Mouse (Mus musculus) lung, embryonic 14.5 days (tissue): ENCODE results near the gene 6430531B16Rik. TPM values are rescaled to one million over a fixed set of nuclear protein-coding genes. Genes with fewer than 3 reads are reported as not detected.

Source experiments
- ATAC-seq: fragments of 200-750 bp; cut with Nextera tagmentation; 2 replicates; pipeline ENCODE4 v1.8.0; 2017; ENCODE audit warnings: mild to moderate bottlenecking, moderate TSS enrichment, moderate library complexity; ENCODE audit not compliant: insufficient read depth
- DNase-seq: peaks from one replicate; pipeline ENCODE4 v3.0.0-alpha.2; 2015
- H3K27ac ChIP-seq: fragments of 300-500 bp; sonication (generic); 2 replicates; pipeline ENCODE4 v1.5.1; 2014; ENCODE audit warnings: low read depth, mild to moderate bottlenecking, moderate library complexity
- H3K27me3 ChIP-seq: fragments of 300-500 bp; sonication (generic); 2 replicates; pipeline ENCODE4 v1.6.1; 2014; ENCODE audit warnings: low read length, control low read depth; ENCODE audit not compliant: insufficient read depth
- H3K36me3 ChIP-seq: fragments of 300-500 bp; sonication (generic); 2 replicates; pipeline ENCODE4 v1.6.1; 2014; ENCODE audit warnings: control low read depth; ENCODE audit not compliant: insufficient read depth
- H3K4me1 ChIP-seq: fragments of 300-500 bp; sonication (generic); 2 replicates; pipeline ENCODE4 v1.6.1; 2014; ENCODE audit warnings: antibody characterized with exemption, control low read depth; ENCODE audit not compliant: insufficient read depth
- H3K4me2 ChIP-seq: fragments of 300-500 bp; sonication (generic); 2 replicates; pipeline ENCODE4 v1.6.1; 2014; ENCODE audit warnings: mild to moderate bottlenecking
- H3K4me3 ChIP-seq: fragments of 300-500 bp; sonication (generic); 2 replicates; pipeline ENCODE4 v1.5.1; 2014; ENCODE audit warnings: low read depth, low read length
- H3K9ac ChIP-seq: fragments of 300-500 bp; sonication (generic); 2 replicates; pipeline ENCODE4 v1.6.1; 2014
- H3K9me3 ChIP-seq: fragments of 300-500 bp; sonication (generic); 2 replicates; pipeline ENCODE4 v1.6.1; 2016; ENCODE audit warnings: low read depth, low read length, control low read depth
- CTCF ChIP-seq: IDR thresholded peaks from 2 replicates; pipeline ENCODE4 v1.5.1; 2016; ENCODE audit warnings: antibody characterized with exemption, low read depth
- WGBS: fragments of 180-500 bp; shearing (Covaris S2); extraction: QIAGEN DNeasy Blood & Tissue Kit; methylation state at CpG from one replicate; pipeline ENCODE4 v1.1.7; 2014; 5-methylcytosine and 5-hydroxymethylcytosine counted together
- microRNA counts: library from miRNA; unstranded; fragments of <30 nt; microRNA quantifications from one replicate; lab custom pipeline; 2016
- microRNA-seq: library from miRNA; unstranded; fragments of <30 nt; microRNA quantifications from one replicate; pipeline ENCODE4, GENCODE M21; 2016; ENCODE audit warnings: borderline number of aligned reads
- polyA plus RNA-seq: library from polyadenylated mRNA; unstranded; fragments of >200 nt; fragmentation: Nextera tagmentation; extraction: Ambion mirVana; gene quantifications from 2 replicates; pipeline ENCODE4 v1.2.1, GENCODE M21; 2014

Gene 6430531B16Rik
- polyA plus RNA-seq, 1 experiment from 2014 or later: 0.30 TPM

DNA sequence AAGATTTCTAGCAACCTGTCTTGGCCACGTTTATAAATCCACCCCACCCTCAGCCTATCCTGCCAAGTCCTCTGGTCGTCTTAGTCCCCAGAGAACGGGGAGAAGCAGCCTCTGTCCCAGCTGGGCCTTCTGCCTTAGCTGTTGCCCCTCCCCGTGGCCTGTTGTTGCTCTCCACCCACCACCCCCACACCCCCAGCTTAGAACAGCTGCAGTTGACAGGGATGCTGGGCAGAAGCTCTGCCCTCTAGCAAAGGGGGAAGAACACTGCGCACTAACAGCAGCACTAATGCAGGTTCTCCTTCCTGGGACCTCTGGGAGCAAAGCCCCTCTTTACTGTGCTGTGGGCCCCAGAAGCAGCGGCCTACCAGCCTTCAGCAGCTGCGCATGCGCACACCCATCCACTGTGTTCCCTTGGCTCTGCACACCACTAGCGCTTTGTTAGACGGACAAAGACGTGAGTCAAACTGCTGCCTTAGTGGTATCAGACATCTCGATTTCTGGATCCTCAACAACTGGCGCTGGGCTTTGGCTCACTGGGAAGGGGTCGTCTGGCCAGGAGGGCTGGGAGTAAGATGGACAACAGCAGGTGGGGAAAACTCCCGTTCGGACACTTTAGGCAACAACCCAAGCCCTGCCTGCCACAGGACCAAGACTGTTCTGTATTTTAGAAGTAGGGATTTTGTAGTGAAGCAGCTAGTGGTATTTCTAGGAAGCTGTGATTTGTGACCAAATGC is 37.9 kb downstream of the 6430531B16Rik start:
- no peak overlapping the region for H3K9ac ChIP-seq
- no peak for TF ChIP-seq CTCF
- H3K27me3 ChIP-seq: peaks cover 45% of the 10 kb centered on the region
- no peaks in the 10 kb centered on the region for H3K4me1 ChIP-seq
- ATAC-seq (no peak), DNase-seq (no peak)
- H3K4me3 ChIP-seq: no peak overlapping the region
- 58% methylated on average over 16 of the region's 16 CpGs for WGBS
- H3K27ac ChIP-seq: no peak overlapping the region
- H3K4me2 ChIP-seq: no peak overlapping the region
- no peaks in the 10 kb centered on the region for H3K9me3 ChIP-seq
- H3K36me3 ChIP-seq: no peaks in the 10 kb centered on the region

- H3K9me3 ChIP-seq: no peaks in the 10 kb centered on the region
- 62% methylated on average over 5 of the region's 5 CpGs for WGBS
Observed at GRCm38 (mm10) chr7:139937810-139938209, 40.7 kb downstream of the 6430531B16Rik start.

DNA sequence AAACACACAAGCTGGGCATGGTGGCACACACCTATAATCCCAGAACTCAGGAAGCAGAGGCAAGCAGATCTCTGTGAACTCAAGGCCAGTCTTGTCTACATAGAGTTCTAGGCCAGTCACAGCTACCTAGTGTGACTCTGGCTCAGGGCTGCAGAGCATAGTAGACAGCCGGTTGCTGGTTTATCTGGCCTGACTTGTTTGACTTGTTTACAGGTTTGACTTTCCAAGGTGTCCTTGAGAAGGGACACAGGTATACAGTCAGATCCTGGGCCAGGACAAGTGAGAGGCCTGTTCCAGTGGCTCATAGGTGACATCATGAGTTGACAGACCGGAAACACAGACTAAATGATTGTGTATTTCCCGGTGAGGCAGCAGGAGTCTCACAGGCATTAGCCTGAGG is 41.4 kb downstream of the 6430531B16Rik start:
- DNase-seq (no peak), ATAC-seq (no peak)
- Histone ChIP-seq H3K9me3 (no peaks in the 10 kb centered on the region), H3K4me1 (no peaks in the 10 kb centered on the region), H3K27ac (no peak overlapping the region), H3K4me2 (no peak overlapping the region), H3K9ac (no peak overlapping the region), H3K4me3 (no peak overlapping the region), H3K27me3 (peaks cover 10% of the 10 kb centered on the region), H3K36me3 (no peaks in the 10 kb centered on the region)
- TF ChIP-seq CTCF: no peak
- WGBS: 67% methylated on average over 3 of the region's 3 CpGs

More at GRCm38 (mm10) chr7:139937810-139938209, 40.7 kb downstream of the 6430531B16Rik start:
- H3K9ac ChIP-seq: no peak overlapping the region
- no peak overlapping the region for H3K4me2 ChIP-seq
- H3K4me3 ChIP-seq: no peak overlapping the region
- TF ChIP-seq CTCF: no peak
- H3K36me3 ChIP-seq: no peaks in the 10 kb centered on the region
- H3K27me3 ChIP-seq: peaks cover 17% of the 10 kb centered on the region
- H3K27ac ChIP-seq: no peak overlapping the region
- ATAC-seq (no peak), DNase-seq (no peak)
- H3K4me1 ChIP-seq: no peaks in the 10 kb centered on the region

DNA sequence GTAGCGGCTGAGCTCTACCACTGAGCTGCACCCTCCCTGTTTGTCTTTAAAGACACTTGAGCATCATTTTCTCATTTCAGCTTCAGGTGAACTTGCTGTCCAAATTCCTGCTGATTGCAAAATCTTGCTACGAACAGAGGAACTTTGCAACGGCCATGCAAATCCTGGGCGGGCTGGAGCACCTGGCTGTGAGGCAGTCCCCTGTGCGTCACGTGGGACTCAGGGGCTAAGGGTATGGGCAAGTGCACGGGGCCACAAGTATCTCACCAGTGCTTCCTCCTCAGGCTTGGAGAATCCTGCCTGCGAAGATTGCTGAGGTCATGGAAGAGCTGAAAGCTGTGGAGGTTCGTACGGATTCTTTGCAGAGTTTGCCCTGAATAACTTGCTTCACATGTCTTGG is 41.9 kb downstream of the 6430531B16Rik start:
- ATAC-seq (no peak), DNase-seq (no peak)
- Histone ChIP-seq H3K4me2 (no peak overlapping the region), H3K9me3 (no peaks in the 10 kb centered on the region), H3K4me3 (no peak overlapping the region), H3K4me1 (no peaks in the 10 kb centered on the region), H3K27ac (no peak overlapping the region), H3K27me3 (peaks cover 6% of the 10 kb centered on the region), H3K9ac (no peak overlapping the region), H3K36me3 (no peaks in the 10 kb centered on the region)
- 77% methylated on average over 10 of the region's 10 CpGs for WGBS
- no peak for TF ChIP-seq CTCF

- no peaks in the 10 kb centered on the region for H3K9me3 ChIP-seq
- H3K27ac ChIP-seq: no peak overlapping the region
- H3K4me1 ChIP-seq: no peaks in the 10 kb centered on the region
- DNase-seq (peak; percentile 64), ATAC-seq (peak; percentile 47; the same call in 1 of the 2 replicates)
- H3K9ac ChIP-seq: no peak overlapping the region
- H3K27me3 ChIP-seq: no peaks in the 10 kb centered on the region
- TF ChIP-seq CTCF: peak; percentile 78
- no peaks in the 10 kb centered on the region for H3K36me3 ChIP-seq
- H3K4me2 ChIP-seq: no peak overlapping the region
- 18% methylated on average over 11 of the region's 11 CpGs for WGBS
- no peak overlapping the region for H3K4me3 ChIP-seq
Observed at GRCm38 (mm10) chr7:139930732-139931131, 47.8 kb downstream of the 6430531B16Rik start.

MicroRNAs within 50 kb of the gene (microRNA counts, 519-probe panel; counts per million panel counts)
- microRNA mmu-miR-202-3p (lab: Ali Mortazavi, UCI): 2,140 counts per million, percentile 28 among the panel's probes with 10 or more counts
- 2,521 counts per million, percentile 45 among the panel's probes with 10 or more counts for microRNA mmu-miR-202-5p (lab: Ali Mortazavi, UCI)

Small RNA genes lying within 50 kb of the gene (microRNA-seq; reads per million reads assigned to microRNA genes)
- gene Mir202 (not detected), gene Mir7062 (not detected), gene mmu-mir-7686 (not detected)

Other genes with a start within 250 kb of the 6430531B16Rik start
- gene Adgra1, start 144.6 kb downstream of the 6430531B16Rik start, polyA plus RNA-seq: not detected in 2 replicates
- gene Kndc1, start 84.1 kb downstream of the 6430531B16Rik start, polyA plus RNA-seq: 0.45 and 0.53 TPM in 2 replicates
- gene Utf1, start 35.0 kb downstream of the 6430531B16Rik start, polyA plus RNA-seq: 0.14 TPM in 1 of 2 replicates, not detected in the other
- 1.7 and 2.0 TPM in 2 replicates for gene Adam8, start 13.8 kb upstream of the 6430531B16Rik start, polyA plus RNA-seq
- 39.1 and 39.5 TPM in 2 replicates for gene Zfp511, start 57.6 kb upstream of the 6430531B16Rik start, polyA plus RNA-seq
- 63.0 and 65.8 TPM in 2 replicates for gene Tubgcp2, start 57.9 kb upstream of the 6430531B16Rik start, polyA plus RNA-seq
- not detected in 2 replicates for gene Msx3, start 70.3 kb upstream of the 6430531B16Rik start, polyA plus RNA-seq
- gene Caly, start 103.8 kb upstream of the 6430531B16Rik start, polyA plus RNA-seq: 0.46 TPM in 1 of 2 replicates, not detected in the other
- gene Prap1, start 114.6 kb upstream of the 6430531B16Rik start, polyA plus RNA-seq: 0.43 TPM in 1 of 2 replicates, not detected in the other
- gene Fuom, start 123.7 kb upstream of the 6430531B16Rik start, polyA plus RNA-seq: 10.5 and 16.5 TPM in 2 replicates
- 21.3 and 24.8 TPM in 2 replicates for gene Paox, start 137.0 kb upstream of the 6430531B16Rik start, polyA plus RNA-seq
- gene Echs1, start 137.7 kb upstream of the 6430531B16Rik start, polyA plus RNA-seq: 148 and 164 TPM in 2 replicates
- gene Mtg1, start 158.8 kb upstream of the 6430531B16Rik start, polyA plus RNA-seq: 24.8 and 28.4 TPM in 2 replicates
- gene Sprn, start 176.1 kb upstream of the 6430531B16Rik start, polyA plus RNA-seq: 0.12 and 0.20 TPM in 2 replicates
- gene Olfr522, start 186.0 kb upstream of the 6430531B16Rik start, polyA plus RNA-seq: not detected in 2 replicates
- gene Olfr523, start 194.5 kb upstream of the 6430531B16Rik start, polyA plus RNA-seq: not detected in 2 replicates
- not detected in 2 replicates for gene Olfr524, start 227.2 kb upstream of the 6430531B16Rik start, polyA plus RNA-seq
- gene Cd163l1, start 239.5 kb upstream of the 6430531B16Rik start, polyA plus RNA-seq: not detected in 2 replicates